Mouse (Mus musculus) hindbrain, embryonic 11.5 days (tissue): ENCODE data around the gene B4galnt4. TPM values are rescaled to one million over a fixed set of nuclear protein-coding genes. Genes with fewer than 3 reads are reported as not detected.

Experiments
- ATAC-seq: fragments of 200-750 bp; cut with Nextera tagmentation; 2 replicates; pipeline ENCODE4 v1.8.0; 2017; ENCODE audit warnings: mild to moderate bottlenecking, moderate TSS enrichment, moderate library complexity; ENCODE audit not compliant: low FRiP score
- DNase-seq: peaks from one replicate; pipeline ENCODE4 v3.0.0-alpha.2; 2015; ENCODE audit warnings: low spot score
- H3K27ac ChIP-seq: fragments of 300-500 bp; sonication (generic); 2 replicates; pipeline ENCODE4 v1.5.1; 2014; ENCODE audit warnings: mild to moderate bottlenecking, low read depth, low read length
- H3K27me3 ChIP-seq: fragments of 300-500 bp; sonication (generic); 2 replicates; pipeline ENCODE4 v1.6.1; 2014; ENCODE audit warnings: mild to moderate bottlenecking, low read length, moderate library complexity, mixed read lengths; ENCODE audit not compliant: control insufficient read depth, insufficient read depth
- H3K36me3 ChIP-seq: fragments of 300-500 bp; sonication (generic); 2 replicates; pipeline ENCODE4 v1.6.1; 2014; ENCODE audit warnings: mild to moderate bottlenecking, low read length, moderate library complexity, mixed read lengths; ENCODE audit not compliant: control insufficient read depth, insufficient read depth
- H3K4me1 ChIP-seq: fragments of 300-500 bp; sonication (generic); replicated peaks from 2 replicates; pipeline ENCODE4 v1.6.1; 2014; ENCODE audit warnings: low read length, mixed read lengths; ENCODE audit not compliant: control insufficient read depth, insufficient read depth
- H3K4me2 ChIP-seq: fragments of 300-500 bp; sonication (generic); replicated peaks from 2 replicates; pipeline ENCODE4 v1.6.1; 2014; ENCODE audit warnings: mild to moderate bottlenecking, low read depth, low read length
- H3K4me3 ChIP-seq: fragments of 300-500 bp; sonication (generic); 2 replicates; pipeline ENCODE4 v1.5.1; 2014; ENCODE audit warnings: low read depth, low read length
- H3K9ac ChIP-seq: fragments of 300-500 bp; sonication (generic); 2 replicates; pipeline ENCODE4 v1.6.1; 2014; ENCODE audit warnings: low read depth, low read length
- H3K9me3 ChIP-seq: fragments of 300-500 bp; sonication (generic); 2 replicates; pipeline ENCODE4 v1.6.1; 2016; ENCODE audit warnings: low read length; ENCODE audit not compliant: control insufficient read depth
- WGBS: fragments of 180-500 bp; shearing (Covaris S2); extraction: QIAGEN DNeasy Blood & Tissue Kit; methylation state at CpG from one replicate; pipeline ENCODE4 v1.1.7; 2014; 5-methylcytosine and 5-hydroxymethylcytosine counted together
- polyA plus RNA-seq: library from polyadenylated mRNA; unstranded; fragments of >200 nt; fragmentation: Nextera tagmentation; extraction: Ambion mirVana; gene quantifications from 2 replicates; pipeline ENCODE4 v1.2.1, GENCODE M21; 2014

The B4galnt4 gene
- polyA plus RNA-seq, 1 experiment from 2014 or later: 18.1 TPM

DNA sequence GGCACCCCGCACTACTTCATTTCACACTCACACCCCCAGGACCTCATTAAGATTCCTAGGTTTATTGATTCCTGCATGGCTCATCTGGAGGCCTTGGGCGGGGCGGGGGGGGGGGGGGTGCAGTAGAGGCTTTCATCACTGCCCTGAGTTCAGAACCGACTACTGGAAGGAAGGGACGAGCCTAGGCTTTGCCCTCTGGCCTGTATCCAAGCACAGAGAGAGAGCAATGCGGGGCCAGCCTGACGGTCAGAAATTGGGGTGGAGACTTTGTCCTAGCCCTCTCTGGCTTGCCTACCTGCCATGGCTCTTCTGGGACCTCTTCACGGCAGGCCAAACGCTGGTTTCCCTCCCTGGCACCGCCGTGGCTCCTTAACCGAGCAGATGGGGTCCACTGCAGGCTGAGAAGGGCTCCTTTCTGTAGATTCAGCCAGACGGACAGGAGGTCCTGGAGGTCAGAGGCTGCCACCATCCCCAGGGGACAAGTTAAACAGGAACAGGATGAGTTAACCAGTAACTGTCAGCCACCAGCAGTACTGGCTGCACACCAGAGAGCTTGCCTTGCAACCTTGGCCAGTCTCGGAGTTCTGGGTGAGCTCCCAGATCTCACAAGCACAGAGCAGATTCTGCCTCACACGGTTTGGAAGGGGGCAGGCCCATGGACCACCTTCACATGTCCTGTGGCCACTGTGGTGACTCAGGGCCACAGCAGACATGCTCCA lies 33.7 kb downstream of the B4galnt4 start:
- Histone ChIP-seq H3K4me1 (peaks cover 2% of the 10 kb centered on the region), H3K36me3 (no peaks in the 10 kb centered on the region), H3K4me2 (no peak overlapping the region), H3K9me3 (no peaks in the 10 kb centered on the region), H3K4me3 (no peak overlapping the region), H3K27me3 (peaks cover 15% of the 10 kb centered on the region), H3K27ac (no peak overlapping the region), H3K9ac (no peak overlapping the region)
- no peak for ATAC-seq
- 56% methylated on average over 15 of the region's 15 CpGs for WGBS
- no peak for DNase-seq

GRCm38 (mm10) chr7:141096021-141096420 lies 35.1 kb downstream of the B4galnt4 start:
- Histone ChIP-seq H3K27me3 (peaks cover 24% of the 10 kb centered on the region), H3K9ac (no peak overlapping the region), H3K4me2 (no peak overlapping the region), H3K36me3 (no peaks in the 10 kb centered on the region), H3K27ac (no peak overlapping the region), H3K9me3 (no peaks in the 10 kb centered on the region), H3K4me3 (no peak overlapping the region), H3K4me1 (peaks cover 5% of the 10 kb centered on the region)
- no peak for DNase-seq
- ATAC-seq: no peak
- 83% methylated on average over 6 of the region's 6 CpGs for WGBS

- 46% methylated on average over 6 of the region's 6 CpGs for WGBS
- H3K4me3 ChIP-seq: no peak overlapping the region
- H3K4me2 ChIP-seq: no peak overlapping the region
- peaks cover 5% of the 10 kb centered on the region for H3K4me1 ChIP-seq
- no peak overlapping the region for H3K9ac ChIP-seq
- H3K9me3 ChIP-seq: no peaks in the 10 kb centered on the region
- no peak overlapping the region for H3K27ac ChIP-seq
- peaks cover 30% of the 10 kb centered on the region for H3K27me3 ChIP-seq
- H3K36me3 ChIP-seq: no peaks in the 10 kb centered on the region
- no peak for DNase-seq
- ATAC-seq: no peak
Measured at GRCm38 (mm10) chr7:141096649-141097056, 35.7 kb downstream of the B4galnt4 start.

DNA sequence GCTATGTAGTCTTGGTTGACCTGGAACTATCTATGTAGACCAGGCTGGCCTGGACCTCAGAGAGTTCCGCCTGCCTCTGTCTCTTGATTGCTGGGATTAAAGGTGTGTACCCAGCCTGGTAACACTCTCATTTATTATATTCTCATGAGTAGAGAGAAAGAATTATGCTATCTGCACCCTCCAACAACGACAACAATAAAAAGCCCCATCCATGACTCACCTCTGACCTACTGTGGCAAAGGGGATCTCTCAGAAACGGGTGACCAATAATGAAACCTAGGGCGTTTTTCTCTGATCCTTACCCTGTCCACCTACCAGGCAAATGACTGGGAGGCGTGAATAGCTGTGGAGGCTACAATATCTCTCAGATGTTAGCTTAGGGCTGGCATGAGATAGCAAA lies 36.3 kb downstream of the B4galnt4 start:
- DNase-seq (no peak), ATAC-seq (no peak)
- WGBS: 87% methylated on average over 5 of the region's 5 CpGs
- no peaks in the 10 kb centered on the region for H3K36me3 ChIP-seq
- no peak overlapping the region for H3K9ac ChIP-seq
- peaks cover 30% of the 10 kb centered on the region for H3K27me3 ChIP-seq
- H3K4me1 ChIP-seq: peaks cover 3% of the 10 kb centered on the region; the same call in 1 of the 2 replicates
- no peak overlapping the region for H3K4me2 ChIP-seq
- H3K4me3 ChIP-seq: no peak overlapping the region
- no peak overlapping the region for H3K27ac ChIP-seq
- no peaks in the 10 kb centered on the region for H3K9me3 ChIP-seq

GRCm38 (mm10) chr7:141099911-141100691 lies 39.2 kb downstream of the B4galnt4 start, which contains the start of gene Sigirr:
Gene Sigirr, minus strand, starts transcription at chr7:141100572.
- H3K4me2 ChIP-seq: peak within 1 kb of the TSS; percentile 53
- under 1% methylated on average over 56 of the region's 56 CpGs for WGBS
- H3K36me3 ChIP-seq: no peaks in the 10 kb centered on the region
- peaks cover 27% of the 10 kb centered on the region for H3K27me3 ChIP-seq
- ATAC-seq (no peak), DNase-seq (peak; percentile 53)
- no peaks in the 10 kb centered on the region for H3K9me3 ChIP-seq
- H3K4me1 ChIP-seq: 0 out of 2 replicates have a peak, but pooled peaks cover 3% of the 10 kb centered on the region
- no peak within 1 kb of the TSS for H3K27ac ChIP-seq
- 0 out of 2 replicates have a peak within 1 kb of the TSS, but pooled peaks have one; percentile 15 for H3K9ac ChIP-seq
- peak within 1 kb of the TSS; percentile 32 for H3K4me3 ChIP-seq

- Histone ChIP-seq H3K4me1 (0 out of 2 replicates have a peak, but pooled peaks cover 3% of the 10 kb centered on the region), H3K9ac (no peak overlapping the region), H3K9me3 (no peaks in the 10 kb centered on the region), H3K27me3 (peaks cover 24% of the 10 kb centered on the region), H3K36me3 (no peaks in the 10 kb centered on the region), H3K27ac (no peak overlapping the region), H3K4me2 (no peak overlapping the region), H3K4me3 (no peak overlapping the region)
- DNase-seq (no peak), ATAC-seq (no peak)
- 77% methylated on average over 3 of the region's 3 CpGs for WGBS
Measured at GRCm38 (mm10) chr7:141103161-141103560, 42.3 kb downstream of the B4galnt4 start.

GRCm38 (mm10) chr7:141115874-141116273 lies 55.0 kb downstream of the B4galnt4 start:
- Histone ChIP-seq H3K4me2 (no peak overlapping the region), H3K4me3 (no peak overlapping the region), H3K4me1 (no peaks in the 10 kb centered on the region), H3K9me3 (no peaks in the 10 kb centered on the region), H3K9ac (no peak overlapping the region), H3K27me3 (no peaks in the 10 kb centered on the region; the same call in 1 of the 2 replicates), H3K36me3 (no peaks in the 10 kb centered on the region), H3K27ac (no peak overlapping the region)
- WGBS: 84% methylated on average over 9 of the region's 9 CpGs
- DNase-seq (no peak), ATAC-seq (no peak)

DNA sequence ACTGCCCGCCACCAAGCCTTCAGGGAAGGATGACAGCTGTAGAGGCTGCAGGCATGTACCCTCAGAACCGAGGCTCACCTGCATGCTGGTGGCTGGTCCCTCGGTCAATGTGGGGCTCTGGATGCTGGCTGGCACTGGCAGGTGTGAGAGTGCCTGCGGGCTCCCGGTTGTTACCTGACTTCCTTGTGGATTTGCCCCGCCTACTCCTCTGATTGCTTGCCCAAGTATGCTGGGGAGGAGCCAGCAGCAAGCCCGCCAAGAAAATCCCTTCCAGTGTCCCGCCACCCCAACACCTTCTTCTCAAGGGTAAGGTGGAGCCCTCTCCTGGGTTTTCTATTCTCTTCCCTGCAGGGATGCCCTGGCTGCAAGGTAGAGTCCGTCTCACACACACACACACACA lies 56.7 kb downstream of the B4galnt4 start, which contains the start of gene Ano9:
Ano9 (minus strand) TSS at position 171 of the 400 bp plus-strand sequence.
- no peak within 1 kb of the TSS for H3K4me3 ChIP-seq
- ATAC-seq: no peak
- H3K36me3 ChIP-seq: no peaks in the 10 kb centered on the region
- no peaks in the 10 kb centered on the region for H3K4me1 ChIP-seq
- no peak within 1 kb of the TSS for H3K4me2 ChIP-seq
- DNase-seq: no peak
- no peaks in the 10 kb centered on the region for H3K9me3 ChIP-seq
- H3K27me3 ChIP-seq: no peaks in the 10 kb centered on the region; the same call in 1 of the 2 replicates
- H3K27ac ChIP-seq: no peak within 1 kb of the TSS
- H3K9ac ChIP-seq: no peak within 1 kb of the TSS
- WGBS: 12% methylated on average over 9 of the region's 9 CpGs
